Mouse (Mus musculus): ENCODE measurements around the gene Oas1d. TPM values are rescaled to one million over a fixed set of nuclear protein-coding genes. Genes with fewer than 3 reads are reported as not detected.

Gene Oas1d
- polyA plus RNA-seq, 1 experiment: 0.18 TPM

GRCm38 (mm10) chr5:120942076-120942475 lies 27.7 kb downstream of the Oas1d start:
- TF ChIP-seq POLR2A (IDR thresholded peaks at IDR 0.05; ENCODE audit: low read depth, low read length): no peak
- no peak for TF ChIP-seq CTCF (IDR thresholded peaks at IDR 0.05; ENCODE audit: extremely low read depth, insufficient read length, insufficient replicate concordance, low read depth, low read length)
- 69% methylated on average over 10 of the region's 10 CpGs for WGBS
- Histone ChIP-seq H3K4me3 (ENCODE audit: low read depth, low read length) (no peak overlapping the region), H3K27me3 (ENCODE audit: control insufficient read depth, insufficient read depth, low read length) (no peaks in the 10 kb centered on the region), H3K36me3 (ENCODE audit: control insufficient read depth, insufficient read depth, low read length) (no peaks in the 10 kb centered on the region), H3K4me1 (ENCODE audit: control insufficient read depth, insufficient read depth, insufficient read length, low read length) (no peaks in the 10 kb centered on the region), H3K27ac (ENCODE audit: insufficient read depth, low read depth, low read length) (no peak overlapping the region)

- Histone ChIP-seq H3K27me3 (ENCODE audit: control insufficient read depth, insufficient read depth, low read length) (no peaks in the 10 kb centered on the region), H3K4me3 (ENCODE audit: low read depth, low read length) (no peak overlapping the region), H3K27ac (ENCODE audit: insufficient read depth, low read depth, low read length) (no peak overlapping the region), H3K36me3 (ENCODE audit: control insufficient read depth, insufficient read depth, low read length) (no peaks in the 10 kb centered on the region), H3K4me1 (ENCODE audit: control insufficient read depth, insufficient read depth, insufficient read length, low read length) (no peaks in the 10 kb centered on the region)
- 56% methylated on average over 10 of the region's 10 CpGs for WGBS
- no peak for TF ChIP-seq CTCF (IDR thresholded peaks at IDR 0.05; ENCODE audit: extremely low read depth, insufficient read length, insufficient replicate concordance, low read depth, low read length)
- no peak for TF ChIP-seq POLR2A (IDR thresholded peaks at IDR 0.05; ENCODE audit: low read depth, low read length)
These were observed 38.0 kb downstream of the Oas1d start for GRCm38 (mm10) chr5:120952242-120952770.

GRCm38 (mm10) chr5:120953974-120954373 lies 39.6 kb downstream of the Oas1d start:
- Histone ChIP-seq H3K27ac (ENCODE audit: insufficient read depth, low read depth, low read length) (no peak overlapping the region), H3K4me1 (ENCODE audit: control insufficient read depth, insufficient read depth, insufficient read length, low read length) (no peaks in the 10 kb centered on the region), H3K27me3 (ENCODE audit: control insufficient read depth, insufficient read depth, low read length) (no peaks in the 10 kb centered on the region), H3K36me3 (ENCODE audit: control insufficient read depth, insufficient read depth, low read length) (no peaks in the 10 kb centered on the region), H3K4me3 (ENCODE audit: low read depth, low read length) (no peak overlapping the region)
- TF ChIP-seq POLR2A (IDR thresholded peaks at IDR 0.05; ENCODE audit: low read depth, low read length) (no peak), CTCF (IDR thresholded peaks at IDR 0.05; ENCODE audit: extremely low read depth, insufficient read length, insufficient replicate concordance, low read depth, low read length) (peak; percentile 63; the same call in 1 of the 2 replicates)
- WGBS: 28% methylated on average over 5 of the region's 5 CpGs

DNA sequence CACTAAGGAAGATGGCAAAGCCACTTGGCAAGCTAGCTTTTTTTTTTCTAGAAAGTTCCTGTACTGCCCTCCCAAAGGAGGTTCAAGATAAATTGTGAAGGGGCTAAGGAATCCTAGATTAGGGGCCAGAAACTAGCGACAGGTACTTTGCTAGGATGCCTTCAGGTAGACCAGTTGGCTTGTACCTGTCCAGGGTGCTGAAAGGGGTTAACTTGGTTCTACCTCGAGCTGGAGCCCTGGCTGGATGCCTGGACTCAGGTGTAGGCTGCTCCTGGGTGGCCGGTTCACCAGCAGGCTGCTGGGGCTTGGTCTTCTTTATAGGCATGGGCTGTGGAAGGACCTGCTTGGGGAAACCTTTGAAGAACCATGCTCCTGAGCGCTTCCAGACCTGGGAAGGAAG lies 46.7 kb downstream of the Oas1d start:
- TF ChIP-seq POLR2A (IDR thresholded peaks at IDR 0.05; ENCODE audit: low read depth, low read length) (no peak), CTCF (IDR thresholded peaks at IDR 0.05; ENCODE audit: extremely low read depth, insufficient read length, insufficient replicate concordance, low read depth, low read length) (no peak)
- no peaks in the 10 kb centered on the region for H3K27me3 ChIP-seq (ENCODE audit: control insufficient read depth, insufficient read depth, low read length)
- no peaks in the 10 kb centered on the region for H3K4me1 ChIP-seq (ENCODE audit: control insufficient read depth, insufficient read depth, insufficient read length, low read length)
- no peak overlapping the region for H3K4me3 ChIP-seq (ENCODE audit: low read depth, low read length)
- H3K36me3 ChIP-seq (ENCODE audit: control insufficient read depth, insufficient read depth, low read length): no peaks in the 10 kb centered on the region
- 61% methylated on average over 4 of the region's 4 CpGs for WGBS
- H3K27ac ChIP-seq (ENCODE audit: insufficient read depth, low read depth, low read length): no peak overlapping the region

- WGBS: 86% methylated on average over 4 of the region's 4 CpGs
- no peak overlapping the region for H3K4me3 ChIP-seq (ENCODE audit: low read depth, low read length)
These were observed 51.8 kb downstream of the Oas1d start for GRCm38 (mm10) chr5:120966156-120966555.

DNA sequence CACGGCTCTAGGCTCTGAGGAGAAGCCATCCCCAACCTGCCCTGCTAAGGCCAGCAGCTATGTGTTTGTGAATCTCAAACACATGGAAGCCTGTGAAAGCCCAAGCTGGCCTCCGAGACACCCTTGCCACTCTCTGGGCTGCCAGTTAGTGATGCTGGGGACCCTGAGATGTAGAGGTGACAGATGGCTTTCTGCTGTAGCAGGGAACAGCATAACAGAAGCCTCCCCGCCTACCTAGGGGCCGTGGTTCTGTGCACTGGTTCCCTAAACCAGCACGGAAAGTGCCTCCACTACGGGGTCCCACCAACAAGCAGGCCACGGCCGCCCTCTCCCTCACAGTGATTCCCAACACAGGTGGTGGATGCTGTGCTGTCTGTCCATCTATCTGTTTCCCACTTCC lies 52.6 kb downstream of the Oas1d start:
- WGBS: 86% methylated on average over 8 of the region's 8 CpGs
- H3K27ac ChIP-seq (ENCODE audit: insufficient read depth, low read depth, low read length): no peak overlapping the region
- H3K27me3 ChIP-seq (ENCODE audit: control insufficient read depth, insufficient read depth, low read length): no peaks in the 10 kb centered on the region
- H3K4me3 ChIP-seq (ENCODE audit: low read depth, low read length): no peak overlapping the region
- H3K4me1 ChIP-seq (ENCODE audit: control insufficient read depth, insufficient read depth, insufficient read length, low read length): no peaks in the 10 kb centered on the region
- no peaks in the 10 kb centered on the region for H3K36me3 ChIP-seq (ENCODE audit: control insufficient read depth, insufficient read depth, low read length)
- TF ChIP-seq POLR2A (IDR thresholded peaks at IDR 0.05; ENCODE audit: low read depth, low read length) (no peak), CTCF (IDR thresholded peaks at IDR 0.05; ENCODE audit: extremely low read depth, insufficient read length, insufficient replicate concordance, low read depth, low read length) (no peak)

More at GRCm38 (mm10) chr5:120966156-120966555, 51.8 kb downstream of the Oas1d start:
- Histone ChIP-seq H3K4me1 (ENCODE audit: control insufficient read depth, insufficient read depth, insufficient read length, low read length) (no peaks in the 10 kb centered on the region), H3K27me3 (ENCODE audit: control insufficient read depth, insufficient read depth, low read length) (no peaks in the 10 kb centered on the region), H3K36me3 (ENCODE audit: control insufficient read depth, insufficient read depth, low read length) (no peaks in the 10 kb centered on the region), H3K27ac (ENCODE audit: insufficient read depth, low read depth, low read length) (no peak overlapping the region)
- TF ChIP-seq CTCF (IDR thresholded peaks at IDR 0.05; ENCODE audit: extremely low read depth, insufficient read length, insufficient replicate concordance, low read depth, low read length): no peak

- Histone ChIP-seq H3K4me1 (ENCODE audit: control insufficient read depth, insufficient read depth, insufficient read length, low read length) (no peaks in the 10 kb centered on the region), H3K27ac (ENCODE audit: insufficient read depth, low read depth, low read length) (no peak overlapping the region), H3K36me3 (ENCODE audit: control insufficient read depth, insufficient read depth, low read length) (no peaks in the 10 kb centered on the region), H3K27me3 (ENCODE audit: control insufficient read depth, insufficient read depth, low read length) (no peaks in the 10 kb centered on the region), H3K4me3 (ENCODE audit: low read depth, low read length) (no peak overlapping the region)
- no peak for TF ChIP-seq POLR2A (IDR thresholded peaks at IDR 0.05; ENCODE audit: low read depth, low read length)
- no peak for TF ChIP-seq CTCF (IDR thresholded peaks at IDR 0.05; ENCODE audit: extremely low read depth, insufficient read length, insufficient replicate concordance, low read depth, low read length)
- WGBS: 72% methylated on average over 13 of the region's 13 CpGs
These were observed 53.2 kb downstream of the Oas1d start for GRCm38 (mm10) chr5:120967355-120968133.

Data from small intestine, adult 2 months (tissue).